Mouse (Mus musculus) monocyte, adult 5-6 weeks (primary cell): ENCODE results near the gene Otulin. TPM values are rescaled to one million over a fixed set of nuclear protein-coding genes. Genes with fewer than 3 reads are reported as not detected.

Experiments
- ATAC-seq: fragments of 153-309, 156-312 bp; replicated peaks from 2 replicates; pipeline ENCODE4 v1.8.0; 2017; ENCODE audit warnings: mild to moderate bottlenecking; ENCODE audit not compliant: low TSS enrichment, insufficient number of reproducible peaks, severe bottlenecking, poor library complexity, low FRiP score
- total RNA-seq: library from RNA; stranded (forward); fragments of 200-1000, 200-491, 200-594 nt; gene quantifications from 3 replicates; pipeline ENCODE4 v1.2.3, GENCODE M21; 2017

The Otulin gene
- total RNA-seq, 1 experiment from 2014 or later = 118 TPM

DNA sequence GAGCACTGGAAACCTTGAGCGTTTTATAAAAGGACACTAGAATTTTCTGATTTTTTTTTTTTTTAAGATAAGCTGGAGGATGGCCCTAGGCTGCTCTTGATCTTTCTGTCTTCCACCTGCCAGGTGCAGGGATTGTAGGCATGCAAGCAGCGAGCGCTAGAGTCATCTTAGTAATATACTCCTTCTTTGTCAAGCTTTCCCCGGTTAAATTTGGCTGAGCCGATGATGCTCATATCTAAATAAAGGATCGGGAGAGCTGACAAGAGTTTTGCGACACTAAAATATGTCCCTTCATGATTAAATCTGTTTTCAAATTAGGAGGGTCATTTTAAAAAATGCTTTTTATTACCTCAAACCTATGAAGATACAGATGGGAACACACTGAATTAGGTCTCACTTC lies 94.3 kb downstream of the Otulin start:
- no peak for ATAC-seq

DNA sequence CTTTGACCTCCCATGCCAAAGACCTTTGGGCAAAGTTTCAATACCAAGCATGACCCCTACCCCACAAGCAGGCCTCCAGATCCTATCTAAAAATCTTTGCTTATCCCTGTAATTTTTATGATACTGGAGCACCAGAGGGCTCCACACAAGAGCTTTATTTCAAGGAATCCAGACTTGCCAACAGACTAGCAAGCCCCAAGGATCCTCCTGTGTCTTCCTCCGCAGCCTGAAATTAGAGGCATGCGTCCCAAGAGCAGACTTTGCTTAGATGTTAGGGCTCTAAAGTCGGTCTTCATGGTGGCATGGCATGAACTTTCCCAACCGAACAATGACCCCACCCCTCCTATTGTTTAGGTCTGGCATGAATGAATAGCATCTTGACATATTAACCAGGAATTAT lies 94.8 kb downstream of the Otulin start:
- ATAC-seq = no peak

GRCm38 (mm10) chr15:27533036-27533435 lies 97.5 kb downstream of the Otulin start:
- no peak for ATAC-seq

DNA sequence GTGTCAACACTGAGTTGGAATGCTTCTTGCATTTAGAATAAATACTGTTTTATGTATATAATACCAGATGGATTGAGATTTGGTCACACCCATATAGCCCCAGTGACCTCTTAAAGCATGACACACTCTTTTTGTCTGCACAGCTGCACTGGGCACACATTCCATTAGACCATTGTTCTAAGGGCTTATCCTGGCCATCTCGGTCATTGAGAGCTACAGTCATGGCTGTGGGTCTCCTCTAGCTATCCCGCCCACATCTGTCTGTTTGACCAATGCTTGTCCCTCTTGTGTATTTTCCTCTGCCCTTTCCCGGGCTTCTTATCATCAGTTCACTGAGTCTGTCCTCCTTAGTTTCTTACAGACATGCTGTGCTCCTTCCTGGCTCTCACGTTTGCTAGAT lies 100.5 kb downstream of the Otulin start:
- no peak for ATAC-seq

GRCm38 (mm10) chr15:27528896-27529295 lies 101.6 kb downstream of the Otulin start:
- ATAC-seq = no peak

- ATAC-seq = no peak
Observed at GRCm38 (mm10) chr15:27525233-27526005, 105.1 kb downstream of the Otulin start.

- ATAC-seq = peak; percentile 56
Observed at GRCm38 (mm10) chr15:27519857-27520256, 110.6 kb downstream of the Otulin start.

DNA sequence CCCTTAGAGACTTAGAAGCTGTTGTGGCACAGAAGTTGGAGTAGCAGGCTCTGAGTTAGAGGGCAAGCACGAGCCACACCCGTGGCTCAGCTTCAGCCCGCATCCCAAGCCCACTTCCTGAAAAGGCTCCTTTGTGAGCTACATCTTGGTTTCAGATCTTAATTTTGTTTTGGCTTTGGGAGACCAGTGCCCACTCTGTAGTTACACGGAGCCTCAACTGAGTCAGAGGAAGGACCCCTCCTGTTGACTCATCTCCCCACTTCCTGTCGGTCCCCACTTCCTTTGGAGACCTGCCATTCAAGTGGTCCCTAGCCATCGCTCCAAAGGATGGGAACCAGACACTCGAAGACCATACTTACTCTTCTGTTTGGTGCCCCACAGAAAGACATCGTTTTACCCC lies 112.5 kb downstream of the Otulin start:
- ATAC-seq = peak; percentile 49

- no peak for ATAC-seq
Observed at GRCm38 (mm10) chr15:27516927-27517326, 113.6 kb downstream of the Otulin start.

DNA sequence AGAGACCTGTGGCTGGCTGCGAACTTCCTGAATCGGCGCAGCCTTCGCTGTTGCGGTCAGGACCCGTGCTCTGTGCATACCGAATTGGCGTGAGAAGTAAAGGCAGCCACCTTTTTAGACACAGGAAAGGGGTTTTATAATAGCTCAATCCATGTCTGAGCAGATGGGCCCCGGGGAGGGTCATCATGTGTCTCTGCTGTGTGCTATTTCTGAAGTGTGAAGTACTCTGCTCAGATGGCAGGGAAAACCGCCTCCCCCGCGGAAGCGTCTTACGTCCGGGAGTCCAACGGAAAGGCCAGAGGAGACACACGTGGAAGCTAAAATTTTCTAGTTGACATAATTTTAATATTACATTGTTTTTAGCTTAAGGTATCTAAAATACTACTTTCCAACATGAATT lies 121.5 kb downstream of the Otulin start:
- ATAC-seq = no peak

- ATAC-seq = no peak
Observed at GRCm38 (mm10) chr15:27508169-27508568, 122.3 kb downstream of the Otulin start.

- ATAC-seq = no peak
Observed at GRCm38 (mm10) chr15:27506893-27507596, 123.4 kb downstream of the Otulin start.

DNA sequence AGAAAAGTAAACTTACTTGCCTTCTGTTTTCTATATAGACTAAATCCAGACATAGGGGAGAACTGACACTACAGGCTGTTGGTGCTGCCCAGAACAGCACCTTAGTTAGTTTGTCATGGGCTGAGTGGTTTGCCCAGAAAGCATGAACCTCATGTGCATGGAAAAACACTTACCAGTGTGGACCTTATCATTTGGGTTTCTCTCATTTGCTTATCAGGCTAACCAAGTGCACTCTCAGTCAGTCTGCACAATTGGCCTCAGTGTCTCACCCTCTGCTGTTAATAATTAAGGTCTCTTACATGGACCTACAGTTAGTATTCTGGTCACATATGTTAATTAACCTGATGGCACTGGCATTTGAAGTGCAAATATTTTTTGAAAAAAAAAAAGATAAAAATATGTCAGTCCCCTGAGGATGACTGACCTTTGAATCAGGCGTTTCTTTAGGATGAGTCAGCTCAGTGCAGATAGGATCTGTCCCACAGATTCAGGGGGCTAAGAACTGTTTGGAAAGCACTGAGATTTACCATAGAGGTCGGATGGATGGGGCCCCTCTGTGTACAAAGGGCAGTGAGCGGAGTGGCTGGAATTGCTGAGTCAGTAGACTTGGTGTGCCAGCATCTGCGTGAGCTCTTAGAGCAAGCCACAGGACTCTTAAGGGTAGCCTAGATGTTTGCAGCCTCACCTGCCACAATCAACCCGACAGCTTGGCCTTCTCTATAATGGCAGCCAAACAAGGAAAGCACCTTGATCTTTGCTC lies 124.2 kb downstream of the Otulin start:
- ATAC-seq = no peak

- no peak for ATAC-seq
Observed at GRCm38 (mm10) chr15:27503801-27504730, 126.4 kb downstream of the Otulin start.

GRCm38 (mm10) chr15:27503221-27503620 lies 127.3 kb downstream of the Otulin start:
- no peak for ATAC-seq

- no peak for ATAC-seq
Observed at GRCm38 (mm10) chr15:27502338-27502737, 128.2 kb downstream of the Otulin start.

GRCm38 (mm10) chr15:27500390-27500789 lies 130.1 kb downstream of the Otulin start:
- no peak for ATAC-seq

DNA sequence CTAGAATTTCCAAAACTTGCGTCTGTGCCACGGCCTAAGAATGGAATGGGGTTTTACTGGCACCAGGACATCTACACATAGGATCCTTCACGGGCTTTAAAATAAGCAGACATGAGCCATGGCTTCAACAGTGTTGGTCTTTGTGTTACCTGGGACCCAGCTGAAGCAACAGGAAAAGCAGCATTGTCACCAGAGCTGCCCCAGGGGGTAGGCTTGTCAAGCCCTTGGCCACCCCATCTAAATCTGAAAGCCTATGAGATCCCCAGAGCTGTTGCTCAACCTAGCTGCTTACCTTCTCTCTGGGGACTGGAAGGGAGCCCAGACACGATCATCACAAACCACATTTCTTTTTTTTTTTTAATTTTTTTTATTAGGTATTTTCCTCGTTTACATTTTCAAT lies 132.4 kb downstream of the Otulin start:
- ATAC-seq = no peak
